Mouse (Mus musculus): ENCODE results near the gene Ctdnep1.
A peak's percentile ranks its signal among the peaks of the same experiment; 100 is the strongest.
"Not testable (repeated sequence)": the region's sequence is repeated elsewhere in the genome, so short reads cannot be mapped to it uniquely, and the experiment has no call there.

Gene Ctdnep1

DNA sequence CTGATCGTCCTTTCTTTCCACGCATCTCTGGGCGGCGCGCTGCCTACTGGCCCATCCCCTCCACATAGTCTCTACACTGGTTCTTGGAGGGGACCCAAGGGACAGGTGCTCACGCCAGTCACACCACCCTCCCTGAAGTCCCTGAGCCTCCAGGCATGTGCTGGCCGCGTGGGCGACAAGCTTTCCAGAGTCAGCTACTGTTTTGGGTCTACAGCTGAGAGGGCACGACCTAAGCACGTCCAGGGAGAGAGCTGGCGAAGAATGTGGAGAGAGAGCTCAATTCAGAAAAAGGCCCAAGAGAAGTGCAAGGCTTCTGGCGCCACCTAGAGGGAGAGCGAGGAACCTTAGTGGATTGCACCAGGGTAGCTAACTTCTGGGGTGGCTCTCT, 32.2 kb upstream of the Ctdnep1 start:
- no peak for DNase-seq (ENCODE audit: extremely low read depth, low read depth, low spot score)

DNA sequence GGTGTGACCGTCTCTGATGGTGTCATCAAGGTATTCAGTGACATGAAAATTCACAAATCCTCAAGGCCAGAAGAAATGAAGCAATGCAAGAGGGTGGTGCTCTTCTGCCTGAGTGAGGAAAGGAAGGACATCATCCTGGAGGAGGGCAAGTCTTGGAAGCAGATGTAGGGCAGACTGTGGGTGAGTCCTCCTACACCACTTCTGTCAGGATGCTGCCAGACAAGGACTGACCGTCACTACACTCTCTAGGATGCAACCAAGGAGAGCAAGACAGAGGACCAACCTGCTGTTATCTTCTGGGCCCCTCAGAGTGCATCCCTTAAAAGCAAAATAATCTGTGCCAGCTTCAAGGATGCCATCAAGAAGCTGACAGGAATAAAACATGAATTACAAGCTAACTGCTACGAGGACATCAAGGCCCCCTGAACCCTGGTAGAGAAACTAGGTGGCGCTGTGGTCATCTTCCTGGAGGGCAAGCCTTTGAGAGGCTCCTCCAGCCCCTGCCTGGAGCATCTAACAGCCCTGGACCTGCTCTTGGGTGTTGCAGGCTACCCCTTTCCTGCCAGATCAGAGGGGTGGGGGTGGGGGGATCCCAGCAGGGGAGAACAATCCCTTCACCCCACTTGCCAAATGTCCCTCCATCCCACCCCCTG, 30.0 kb upstream of the Ctdnep1 start:
- DNase-seq (ENCODE audit: extremely low read depth, low read depth, low spot score), result no peak

DNA sequence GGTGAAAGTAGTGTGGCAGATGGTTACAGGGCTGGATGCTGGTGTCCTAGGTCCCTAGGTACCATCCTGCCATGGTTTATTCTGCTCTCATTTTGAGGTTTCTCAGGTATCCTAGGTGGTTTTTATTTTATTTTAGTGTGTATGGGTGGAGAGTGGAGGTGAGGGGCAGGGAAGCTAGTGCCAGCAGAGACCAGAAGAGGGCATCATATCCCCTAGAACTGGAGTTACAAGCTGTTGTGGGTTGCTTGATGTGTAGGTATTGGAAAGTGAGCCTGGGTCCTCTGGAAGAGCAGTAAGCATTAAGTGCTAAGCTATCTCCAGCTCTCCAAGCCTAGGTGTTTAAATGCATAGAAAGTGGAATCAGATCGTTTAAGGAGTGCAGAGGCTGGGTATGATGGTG, 28.7 kb upstream of the Ctdnep1 start:
- no peak for DNase-seq (ENCODE audit: extremely low read depth, low read depth, low spot score)

DNA sequence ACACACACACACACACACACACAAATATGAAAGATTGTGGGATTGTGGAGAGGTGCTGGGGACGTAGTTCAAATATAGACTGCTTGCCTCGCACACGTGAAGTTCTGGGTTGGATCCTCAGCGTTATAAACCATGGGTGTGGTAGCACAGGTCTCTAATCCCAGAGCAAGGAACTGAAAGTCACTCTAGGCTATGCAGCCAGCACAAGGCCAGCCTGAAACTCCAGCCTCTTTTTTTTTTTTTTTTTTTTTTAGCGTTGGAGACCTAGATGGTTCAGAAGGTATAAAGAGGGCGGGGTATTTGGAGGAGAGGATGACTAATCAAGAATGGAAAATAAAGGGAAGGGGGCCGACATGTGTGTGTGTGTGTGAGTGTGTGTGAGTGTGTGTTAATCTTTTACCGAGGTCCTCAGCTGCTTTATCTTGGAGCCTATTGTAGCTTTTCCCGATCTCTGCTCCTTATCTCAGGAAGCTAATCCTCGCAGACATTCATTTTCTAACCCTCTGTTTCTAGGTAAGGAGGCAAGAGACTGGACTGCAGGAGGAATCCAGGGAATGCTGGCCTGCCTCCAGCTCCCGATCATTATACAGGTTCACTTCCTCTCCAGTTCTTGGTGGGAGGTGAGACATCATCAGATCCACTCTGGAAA, 27.6 kb upstream of the Ctdnep1 start:
- DNase-seq (ENCODE audit: extremely low read depth, low read depth, low spot score), result no peak

DNA sequence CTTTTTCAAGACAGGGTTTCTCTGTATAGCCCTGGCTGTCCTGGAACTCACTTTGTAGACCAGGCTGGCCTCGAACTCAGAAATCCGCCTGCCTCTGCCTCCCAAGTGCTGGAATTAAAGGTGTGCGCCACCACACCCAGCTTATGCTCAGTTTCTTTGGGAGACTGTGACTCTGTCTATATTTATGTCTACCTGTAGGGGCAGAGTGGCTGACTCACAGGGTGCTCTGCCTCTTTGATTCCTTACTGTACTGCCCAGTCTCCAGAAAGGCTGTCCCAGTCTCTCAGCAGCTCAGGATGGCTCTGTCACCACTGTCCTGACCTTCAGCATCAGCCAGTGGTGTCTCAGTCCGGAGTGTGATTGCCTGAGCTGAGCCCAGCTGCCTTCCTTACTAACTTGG, 25.3 kb upstream of the Ctdnep1 start:
- DNase-seq (ENCODE audit: extremely low read depth, low read depth, low spot score), result not testable (repeated sequence)

DNA sequence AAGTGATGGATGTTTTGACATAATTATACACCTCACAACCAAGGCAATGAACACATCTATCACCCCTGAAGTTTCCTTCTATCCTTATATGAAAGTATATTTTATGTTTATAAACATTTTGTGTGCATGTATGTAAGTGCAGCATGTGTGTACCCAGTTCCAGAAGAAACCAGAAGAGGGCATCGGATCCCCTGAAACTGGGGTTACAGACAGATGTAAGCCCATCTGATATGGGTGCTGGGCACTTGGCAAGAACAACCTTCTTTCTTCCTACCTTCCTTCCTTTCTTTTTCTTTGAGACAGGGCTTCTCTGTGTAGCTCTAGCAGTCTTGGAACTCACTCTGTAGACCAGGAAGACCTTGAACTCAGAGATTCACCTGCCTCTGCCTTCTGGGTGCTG, 24.7 kb upstream of the Ctdnep1 start:
- DNase-seq (ENCODE audit: extremely low read depth, low read depth, low spot score), result no peak

DNA sequence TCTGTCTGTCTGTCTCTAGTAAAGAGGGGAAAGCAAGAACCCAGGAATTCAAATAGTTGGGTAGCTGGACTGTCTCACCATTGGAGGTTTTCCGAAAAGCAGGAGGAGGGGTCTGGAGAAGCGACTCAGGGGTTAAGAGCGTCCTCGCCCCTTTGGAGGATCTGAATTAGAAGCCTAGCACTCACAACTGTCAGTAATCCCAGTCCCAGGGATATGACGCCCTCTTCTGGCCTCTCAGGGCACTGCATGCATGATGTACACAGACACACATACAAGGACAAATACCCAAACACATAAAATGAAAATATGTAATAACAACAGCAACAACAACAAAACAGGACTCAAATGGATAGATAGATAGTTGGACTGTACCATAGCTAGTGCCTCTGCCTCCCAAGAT, 20.3 kb upstream of the Ctdnep1 start:
- DNase-seq (ENCODE audit: extremely low read depth, low read depth, low spot score), result no peak

DNA sequence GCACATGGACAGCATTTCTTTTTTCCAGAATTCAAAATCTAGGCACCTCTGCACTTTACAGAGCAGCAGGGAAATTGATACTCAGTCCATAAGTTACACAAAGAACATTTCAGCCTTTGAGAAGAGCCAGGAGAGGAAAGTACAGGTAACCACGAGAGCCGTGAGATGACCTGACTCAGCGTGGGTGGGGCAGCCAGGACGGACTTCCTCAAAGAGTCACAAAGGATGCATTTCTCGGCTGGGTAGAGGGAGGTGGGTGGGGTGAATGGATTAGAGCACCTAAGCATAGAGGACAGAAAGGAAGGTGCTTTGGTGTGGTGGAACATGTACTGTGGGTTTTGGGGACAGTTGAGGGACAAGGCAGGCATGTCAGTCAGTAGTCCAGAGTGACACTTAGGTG, 19.1 kb upstream of the Ctdnep1 start:
- DNase-seq (ENCODE audit: extremely low read depth, low read depth, low spot score), result no peak

DNA sequence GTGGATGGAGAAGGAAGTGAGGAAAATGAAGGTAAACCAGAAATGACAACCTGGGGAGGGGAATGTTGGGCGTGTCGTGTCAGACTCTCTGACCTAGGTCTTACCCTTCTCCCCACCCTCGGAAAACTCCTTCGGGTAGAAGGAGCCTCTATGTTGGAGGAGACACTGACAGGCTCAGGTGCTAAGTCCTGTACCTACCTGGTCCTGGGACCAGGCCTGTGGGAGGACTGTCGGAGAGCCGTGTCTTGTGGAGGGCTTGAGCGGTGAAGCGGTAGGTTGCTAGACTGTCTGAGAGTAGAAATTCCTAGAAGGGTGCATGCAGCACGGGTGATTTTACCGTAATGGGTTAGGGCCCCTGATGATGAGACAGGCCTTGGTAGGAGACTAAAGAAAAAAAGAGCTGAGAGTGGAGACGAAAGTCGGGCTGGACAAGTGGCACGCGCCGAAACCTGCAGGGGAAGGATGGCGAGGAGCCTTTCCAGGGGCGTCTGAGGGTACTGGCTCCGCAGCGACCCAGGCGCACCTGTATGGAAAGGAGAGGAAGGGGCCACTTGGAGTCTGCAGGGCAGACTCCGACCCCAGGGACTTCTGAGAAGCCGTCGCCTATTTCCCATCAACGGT, 16.2 kb upstream of the Ctdnep1 start, which contains the start of gene Cldn7:
Gene Cldn7 (plus strand): TSS at position 130 of the 621 bp plus-strand sequence.
- DNase-seq (ENCODE audit: extremely low read depth, low read depth, low spot score), result no peak

DNA sequence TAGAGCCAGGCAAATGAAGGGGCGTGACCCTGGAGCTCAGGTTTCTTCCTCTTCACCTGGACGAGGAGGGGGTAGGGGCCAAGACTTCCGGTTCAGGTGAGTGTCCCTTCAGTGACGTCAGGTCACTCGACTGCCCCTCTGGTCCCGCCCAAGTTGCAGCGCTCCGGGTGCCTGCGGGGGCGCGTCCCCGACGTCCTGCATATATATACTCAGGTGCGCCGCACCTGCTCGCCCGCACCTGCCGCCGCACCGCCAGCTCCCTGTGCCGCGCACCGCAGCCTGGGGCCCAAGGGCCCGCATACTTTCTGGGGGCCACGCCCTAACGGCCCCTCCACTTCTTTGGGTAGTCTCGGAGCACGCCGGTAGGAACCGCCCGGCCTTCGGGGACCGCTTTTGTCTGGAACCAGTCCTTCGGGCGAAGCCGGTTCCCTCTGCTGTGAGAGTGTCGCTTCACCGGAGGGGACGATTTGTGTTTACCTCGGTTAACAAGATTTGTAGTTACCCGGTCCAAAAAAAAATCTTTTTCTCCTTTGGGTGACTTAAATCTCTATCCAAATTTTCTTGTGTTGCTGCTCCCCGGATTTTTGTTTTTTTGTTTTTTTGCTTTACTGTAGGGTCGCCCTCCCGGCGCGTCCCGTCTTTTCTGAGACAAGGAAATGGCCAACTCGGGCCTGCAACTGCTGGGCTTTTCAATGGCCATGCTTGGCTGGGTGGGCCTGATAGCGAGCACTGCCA, 15.5 kb upstream of the Ctdnep1 start:
- DNase-seq (ENCODE audit: extremely low read depth, low read depth, low spot score), result no peak

DNA sequence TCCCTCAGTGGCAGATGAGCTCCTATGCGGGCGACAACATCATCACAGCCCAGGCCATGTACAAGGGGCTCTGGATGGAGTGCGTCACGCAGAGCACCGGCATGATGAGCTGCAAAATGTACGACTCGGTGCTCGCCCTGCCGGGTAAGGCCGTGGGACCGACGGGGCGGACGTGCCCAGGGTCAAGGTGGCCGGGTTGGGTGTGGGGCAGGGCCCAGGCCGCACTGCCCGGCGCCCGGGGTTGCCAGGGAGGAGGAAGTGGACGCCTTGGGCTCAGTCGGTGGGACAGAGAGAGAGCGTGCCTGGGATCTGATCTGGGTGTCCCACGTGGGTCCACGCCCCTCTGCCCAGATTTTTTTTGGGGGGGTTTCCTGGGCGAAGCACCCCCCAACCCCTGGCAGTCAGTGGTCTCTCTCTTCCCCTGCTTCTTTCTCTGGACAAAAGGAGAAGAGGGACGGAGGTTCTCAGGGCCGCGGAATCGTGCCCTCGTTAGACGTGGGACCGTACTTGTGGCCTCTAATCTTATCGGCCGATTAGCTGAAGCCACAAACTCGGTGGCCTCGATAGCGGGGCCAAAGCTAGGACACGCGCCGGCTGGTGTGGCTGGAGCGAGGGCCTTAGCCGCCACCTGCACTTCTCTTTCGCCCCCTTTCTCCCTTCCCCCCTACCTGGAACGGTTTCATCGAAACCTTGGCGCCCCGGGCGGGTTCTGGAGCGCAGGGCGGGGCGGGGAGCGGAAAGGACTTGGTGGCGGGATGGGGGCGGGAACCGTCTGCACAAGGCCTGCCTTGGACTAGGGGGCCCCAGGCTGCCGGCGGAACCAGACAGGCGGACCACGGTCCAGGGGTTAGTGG, 14.7 kb upstream of the Ctdnep1 start:
- DNase-seq (ENCODE audit: extremely low read depth, low read depth, low spot score), result no peak

DNA sequence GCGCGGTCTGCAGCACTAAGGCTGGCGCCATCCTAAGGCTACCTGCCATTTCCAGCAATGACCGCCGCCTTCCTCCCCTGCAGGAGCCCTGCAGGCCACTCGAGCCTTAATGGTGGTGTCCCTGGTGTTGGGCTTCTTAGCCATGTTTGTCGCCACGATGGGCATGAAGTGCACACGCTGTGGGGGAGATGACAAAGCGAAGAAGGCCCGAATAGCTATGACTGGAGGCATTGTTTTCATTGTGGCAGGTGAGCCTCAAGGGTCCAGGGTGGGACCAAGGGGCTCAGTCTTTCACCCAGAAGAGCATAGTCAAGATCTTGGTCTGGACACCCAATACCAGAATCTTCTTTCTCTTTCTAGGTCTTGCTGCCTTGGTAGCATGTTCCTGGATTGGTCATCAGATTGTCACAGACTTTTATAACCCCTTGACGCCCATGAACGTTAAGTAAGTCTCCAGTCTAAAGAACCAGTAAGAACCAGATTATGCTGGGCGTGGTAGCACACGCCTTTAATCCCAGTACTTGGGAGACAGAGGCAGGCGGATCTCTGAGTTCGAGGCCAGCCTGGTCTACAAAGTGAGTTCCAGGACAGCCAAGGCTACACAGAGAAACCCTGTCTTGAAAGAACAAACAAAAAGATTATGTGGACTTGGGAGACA, 14.0 kb upstream of the Ctdnep1 start:
- no peak for DNase-seq (ENCODE audit: extremely low read depth, low read depth, low spot score)

DNA sequence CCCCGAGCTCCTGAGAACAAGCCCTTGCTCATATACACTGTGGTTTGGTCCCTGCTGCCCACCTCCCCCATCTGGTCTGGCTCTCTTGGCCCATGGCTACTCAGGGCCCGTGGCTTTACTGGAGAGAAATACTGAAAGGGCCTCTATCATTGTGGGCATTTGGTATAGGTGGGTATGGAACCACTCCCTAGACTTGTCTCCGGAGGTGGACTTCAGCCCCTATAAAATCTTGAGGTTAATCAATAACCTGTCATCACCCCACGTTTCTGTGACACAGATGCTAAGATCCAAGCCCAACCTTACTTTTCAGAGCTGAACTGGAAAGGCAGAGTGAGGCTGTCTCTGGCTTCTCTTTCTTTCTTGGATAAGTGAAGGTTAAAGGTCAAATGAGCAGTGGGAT, 12.2 kb upstream of the Ctdnep1 start:
- DNase-seq (ENCODE audit: extremely low read depth, low read depth, low spot score), result no peak

DNA sequence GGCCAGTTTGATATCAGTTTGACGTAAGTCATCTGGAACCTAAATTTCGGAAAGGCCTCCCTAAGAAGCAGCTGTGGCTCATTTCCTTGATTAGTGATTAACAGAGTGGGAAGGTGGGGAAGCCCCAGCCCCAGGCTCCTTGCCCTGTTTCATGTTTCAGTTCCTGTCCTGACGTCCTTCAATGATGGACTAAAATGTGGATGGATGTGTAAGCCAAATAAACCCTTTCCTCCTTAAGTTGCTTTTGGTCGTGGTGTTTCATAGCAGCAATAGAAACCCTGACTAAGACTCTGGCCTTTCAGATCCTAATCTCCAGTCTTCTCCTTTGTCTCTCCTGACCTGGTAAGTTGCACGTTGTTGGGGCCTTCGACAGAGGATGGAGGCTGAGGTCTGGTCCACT, 10.7 kb upstream of the Ctdnep1 start:
- no peak for DNase-seq (ENCODE audit: extremely low read depth, low read depth, low spot score)

DNA sequence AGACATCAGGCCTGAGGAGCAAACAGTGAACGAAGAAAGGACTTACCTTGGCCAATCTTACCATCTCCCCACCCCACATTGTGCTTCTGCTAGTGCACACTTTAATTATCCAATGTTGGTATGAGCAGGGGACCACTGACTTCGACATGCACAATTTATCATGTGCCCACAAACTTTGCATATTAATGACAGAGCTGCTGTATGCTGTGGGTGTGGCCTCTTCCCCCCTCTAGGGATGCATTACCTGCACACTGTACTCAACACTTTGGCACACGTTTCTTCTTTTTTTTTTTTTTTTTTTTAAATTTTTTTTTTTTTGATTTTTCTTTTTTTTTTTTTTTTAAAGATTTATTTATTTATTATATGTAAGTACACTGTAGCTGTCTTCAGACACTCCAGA, 10.2 kb upstream of the Ctdnep1 start:
- DNase-seq (ENCODE audit: extremely low read depth, low read depth, low spot score), result no peak

DNA sequence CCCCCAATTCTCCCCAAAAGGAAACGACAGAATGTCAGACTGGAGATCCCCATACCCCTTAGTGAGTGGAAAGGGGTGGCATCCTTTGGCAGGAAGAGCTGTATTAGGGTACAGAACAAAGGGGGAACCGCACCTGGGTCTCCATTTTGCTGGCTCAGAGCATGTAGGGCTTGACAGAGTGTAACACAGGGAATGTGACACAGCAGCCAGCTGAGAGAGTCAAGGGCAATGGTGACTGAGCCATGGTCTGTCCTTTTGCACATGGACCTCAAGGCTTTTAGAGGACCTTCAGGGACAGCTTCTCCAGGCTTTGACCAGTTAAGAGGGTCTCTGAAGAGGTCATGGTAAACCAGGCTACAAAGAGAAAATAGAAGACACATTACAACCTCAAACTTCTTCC, 6.0 kb upstream of the Ctdnep1 start:
- no peak for DNase-seq (ENCODE audit: extremely low read depth, low read depth, low spot score)

DNA sequence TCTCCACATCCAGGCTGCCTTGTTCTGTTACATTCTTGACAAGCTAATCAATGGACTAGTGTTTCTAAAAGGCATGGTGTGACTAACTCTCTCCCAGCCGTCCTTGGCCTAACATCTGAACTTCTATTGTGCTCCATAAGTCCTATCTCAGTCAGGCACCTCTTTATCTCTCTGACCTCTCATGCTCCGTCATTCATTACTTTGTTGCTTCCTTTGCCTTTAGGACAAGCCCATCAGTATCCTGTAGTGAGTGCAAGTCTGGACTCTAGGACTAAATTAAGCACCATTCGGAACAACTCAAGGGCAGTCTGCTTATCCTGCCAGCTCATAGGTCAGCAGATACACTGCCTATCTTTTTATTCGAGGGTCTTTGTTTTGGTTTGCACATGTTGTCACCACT, 4.7 kb upstream of the Ctdnep1 start:
- no peak for DNase-seq (ENCODE audit: extremely low read depth, low read depth, low spot score)

DNA sequence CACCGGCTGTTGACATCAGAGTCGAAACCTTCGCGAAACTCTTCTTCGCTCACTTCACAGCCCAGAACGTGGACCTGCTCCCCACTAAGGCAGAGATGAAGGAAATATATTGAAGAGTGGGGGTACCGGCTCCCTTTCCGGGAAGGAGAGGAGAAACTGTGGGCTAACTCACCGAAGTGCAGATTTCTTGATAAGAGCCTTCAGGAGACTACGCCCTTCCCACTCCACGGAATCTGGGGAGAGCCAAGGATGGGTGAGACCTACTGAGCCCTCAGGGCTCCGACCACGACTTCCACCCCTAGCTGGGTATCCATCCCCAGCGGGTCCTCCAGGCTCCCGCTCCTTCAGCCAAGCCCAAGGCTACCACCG, 1.1 kb upstream of the Ctdnep1 start:
- no peak for DNase-seq (ENCODE audit: extremely low read depth, low read depth, low spot score)

DNA sequence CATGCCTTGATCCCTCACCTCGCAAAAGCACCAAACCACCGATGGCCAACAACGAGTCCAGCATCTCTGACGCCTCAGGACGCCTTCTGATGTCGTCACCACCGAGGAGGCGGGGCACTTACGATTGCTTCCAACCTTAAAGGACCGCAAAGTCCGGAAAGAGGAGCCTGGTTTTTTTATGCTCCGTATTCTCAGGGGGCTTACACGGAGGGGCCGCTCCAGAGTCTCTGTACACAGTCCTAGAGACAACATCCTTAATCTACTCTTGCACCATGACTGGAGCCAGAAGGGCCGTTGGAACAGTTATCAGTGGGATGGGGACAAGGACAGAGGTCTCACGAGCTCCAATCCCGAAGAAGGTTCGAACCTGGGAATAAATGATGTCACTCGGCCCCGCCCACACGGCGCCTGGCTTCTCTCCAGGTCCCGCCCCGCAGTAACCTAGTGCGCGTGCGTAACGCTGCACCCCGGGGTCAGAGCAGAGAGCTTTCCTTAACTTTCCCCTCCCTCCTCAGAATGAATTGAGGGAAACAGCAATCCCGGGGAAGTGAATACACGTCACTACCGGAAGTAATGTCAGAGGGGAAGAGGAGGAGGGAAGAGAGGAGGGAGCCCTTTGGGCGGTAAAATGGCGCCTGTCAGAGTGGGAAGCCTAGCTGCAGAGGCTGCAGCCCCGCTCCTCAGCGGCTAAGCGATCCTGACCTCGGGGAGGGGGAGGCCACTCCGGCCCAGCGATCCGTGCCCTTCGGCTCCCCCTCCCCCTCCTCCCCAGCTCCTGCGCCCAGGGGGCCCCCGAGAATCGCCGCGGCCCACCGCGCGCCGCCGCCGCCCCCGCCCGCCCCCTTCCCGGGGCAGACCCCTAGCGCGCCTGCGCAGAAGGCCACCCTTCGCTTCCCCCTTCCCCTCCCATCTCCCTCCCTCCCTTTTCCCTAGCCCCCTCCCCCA, 488 bp upstream of the Ctdnep1 start:
- peak; percentile 89 for DNase-seq (ENCODE audit: extremely low read depth, low read depth, low spot score)
